In the genomic region with DNA sequence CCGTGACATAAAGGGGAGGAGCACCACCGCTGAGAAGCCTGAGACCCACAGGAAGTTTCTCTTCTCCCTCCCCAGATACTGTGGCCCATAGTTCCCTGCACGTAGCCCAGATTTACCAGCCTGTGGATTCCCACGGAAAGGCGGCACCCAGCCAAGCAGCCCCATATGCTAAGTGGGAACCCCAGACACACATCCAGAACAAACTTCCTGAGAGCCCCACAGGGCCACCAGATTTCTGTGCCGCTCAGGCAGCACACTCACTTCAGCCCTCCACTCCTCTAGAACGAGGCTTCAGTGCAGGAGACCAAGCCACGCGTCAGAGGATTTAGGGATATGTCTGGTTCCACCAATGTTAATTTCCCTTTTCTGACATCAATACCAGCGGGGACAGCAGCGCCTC, we compare ENCODE assay signal across 9 mouse cellular contexts.
DNase-seq lines count a peak whose midpoint lies in the region; ATAC-seq and TF ChIP-seq lines count a peak whose summit lies in the region.
"Had no signal": no experiment of that assay in that cellular context is flagged by ENCODE, and none has a peak within 500 bp of the region (broad histone marks: within the 10 kb centered on the region; RNA-seq: fewer than 3 reads in every experiment).

No protein-coding gene starts in this region.

- WGBS in heart, embryonic 15.5 days = 34% methylated on average over 11 of the region's 11 CpGs
- WGBS in lung, postnatal 0 days = 39% methylated on average over 11 of the region's 11 CpGs
- 40% methylated on average over 11 of the region's 11 CpGs for WGBS in lung, adult 2 months
- WGBS in embryonic facial prominence, embryonic 13.5 days = 37% methylated on average over 11 of the region's 11 CpGs

- peak overlapping the region; percentile 83 for H3K27ac ChIP-seq in heart, embryonic 15.5 days
- H3K27ac ChIP-seq in lung, postnatal 0 days (ENCODE audit: low read length) = no peak overlapping the region
- no peak overlapping the region for H3K27ac ChIP-seq in embryonic facial prominence, embryonic 13.5 days
- H3K27ac ChIP-seq: heart, adult 2 months had no signal

- peak overlapping the region; percentile 54 for H3K4me2 ChIP-seq in heart, embryonic 15.5 days
- peak overlapping the region; percentile 42 for H3K4me2 ChIP-seq in lung, postnatal 0 days (replicated peaks; ENCODE audit: low read depth, low read length)
- 0 out of 2 replicates have a peak overlapping the region, but pooled peaks have one; percentile 11 for H3K4me2 ChIP-seq in embryonic facial prominence, embryonic 13.5 days

- TF ChIP-seq EP300 in lung, postnatal 0 days (IDR thresholded peaks at IDR 0.05) = no peak

- peak; percentile 18; the same call in 1 of the 2 replicates for ATAC-seq in heart, embryonic 15.5 days (replicated peaks; ENCODE audit: insufficient number of reproducible peaks, insufficient read depth, low FRiP score, low read depth)
- ATAC-seq in lung, postnatal 0 days = no peak
- no peak for ATAC-seq in embryonic facial prominence, embryonic 13.5 days (ENCODE audit: insufficient number of reproducible peaks, insufficient read depth, low FRiP score, low TSS enrichment, low read depth)

- intact Hi-C loops in heart, postnatal 36 days (cut with DNase I) = no loop called here

- H3K36me3 ChIP-seq in heart, embryonic 15.5 days = no peaks in the 10 kb centered on the region
- no peaks in the 10 kb centered on the region for H3K36me3 ChIP-seq in lung, postnatal 0 days (ENCODE audit: insufficient read depth, low read length)
- H3K36me3 ChIP-seq in embryonic facial prominence, embryonic 13.5 days = no peaks in the 10 kb centered on the region

- no peak for TF ChIP-seq CTCF in lung, postnatal 0 days (IDR thresholded peaks at IDR 0.05)
- no peak for TF ChIP-seq CTCF in lung, adult 2 months (IDR thresholded peaks at IDR 0.05; ENCODE audit: insufficient read depth, low read length)

- no peak for DNase-seq in heart, postnatal 36 days
- DNase-seq in lung, postnatal 0 days (ENCODE audit: low spot score) = no peak
- no peak for DNase-seq in lung, adult 2 months
- peak; percentile 41 to 43 for DNase-seq in right cerebral cortex, adult 2 months (ENCODE audit: low spot score in 2 of 2)
- no peak for DNase-seq in MN1 (ENCODE audit: low spot score)
- no peak for DNase-seq in urinary bladder, postnatal 36 days (ENCODE audit: low spot score in 2 of 2)
- DNase-seq: heart, adult 2 months had no signal

- H3K9me3 ChIP-seq in heart, embryonic 15.5 days (replicated peaks) = no peaks in the 10 kb centered on the region
- H3K9me3 ChIP-seq in lung, postnatal 0 days (ENCODE audit: low read length) = no peaks in the 10 kb centered on the region
- H3K9me3 ChIP-seq in embryonic facial prominence, embryonic 13.5 days = no peaks in the 10 kb centered on the region

- no peaks in the 10 kb centered on the region for H3K27me3 ChIP-seq in heart, embryonic 15.5 days
- H3K27me3 ChIP-seq in lung, postnatal 0 days (replicated peaks; ENCODE audit: insufficient read depth, low read length) = no peaks in the 10 kb centered on the region
- no peaks in the 10 kb centered on the region for H3K27me3 ChIP-seq in embryonic facial prominence, embryonic 13.5 days

- TF ChIP-seq POLR2A in lung, adult 2 months (IDR thresholded peaks at IDR 0.05; ENCODE audit: borderline replicate concordance, extremely low read depth, low read depth, low read length) = no peak

- peak overlapping the region; percentile 22; the same call in 1 of the 2 replicates for H3K4me3 ChIP-seq in heart, embryonic 15.5 days
- H3K4me3 ChIP-seq in lung, postnatal 0 days (ENCODE audit: low read depth, low read length) = no peak overlapping the region
- H3K4me3 ChIP-seq in lung, adult 2 months (replicated peaks; ENCODE audit: extremely low read depth, low read depth, low read length) = no peak overlapping the region
- no peak overlapping the region for H3K4me3 ChIP-seq in embryonic facial prominence, embryonic 13.5 days
- H3K4me3 ChIP-seq: heart, adult 2 months had no signal

- no peak overlapping the region for H3K9ac ChIP-seq in heart, embryonic 15.5 days
- H3K9ac ChIP-seq in lung, postnatal 0 days (replicated peaks; ENCODE audit: low read depth) = no peak overlapping the region
- no peak overlapping the region for H3K9ac ChIP-seq in embryonic facial prominence, embryonic 13.5 days

- H3K4me1 ChIP-seq in heart, embryonic 15.5 days (replicated peaks) = peaks cover 52% of the 10 kb centered on the region
- H3K4me1 ChIP-seq in lung, postnatal 0 days (ENCODE audit: insufficient read depth, low read depth, low read length) = no peaks in the 10 kb centered on the region
- no peaks in the 10 kb centered on the region for H3K4me1 ChIP-seq in lung, adult 2 months (ENCODE audit: control insufficient read depth, insufficient read depth, low read length)
- peaks cover 37% of the 10 kb centered on the region for H3K4me1 ChIP-seq in embryonic facial prominence, embryonic 13.5 days

Comparison
In these comparisons a context has a peak if more than half of its experiments do, and no peak if none do; other contexts are left out.
1. DNase-seq: peak in right cerebral cortex, adult 2 months (2 of 2); none in heart, postnatal 36 days (0 of 2), lung, postnatal 0 days (single experiment), lung, adult 2 months (single experiment), MN1 (single experiment) and urinary bladder, postnatal 36 days (0 of 2).
2. Peak in every context shown above with its lines, with median percentiles within 50 percentile points of each other: H3K4me2 ChIP-seq.